Mouse (Mus musculus) liver, embryonic 11.5 days (tissue): ENCODE measurements at regions not wholly inside any gene's neighbourhood (a gene's known extent, or its start where the extent isn't known, plus 50 kb on each side); places are given as distances from the start of the nearest gene placed in this dataset.

Source experiments
- ATAC-seq: fragments of 200-750 bp; cut with Nextera tagmentation; replicated peaks from 2 replicates; pipeline ENCODE4 v1.8.0; 2017; ENCODE audit warnings: moderate number of reproducible peaks, mild to moderate bottlenecking, moderate TSS enrichment, moderate library complexity; ENCODE audit not compliant: low FRiP score
- DNase-seq: peaks from one replicate; pipeline ENCODE4 v3.0.0-alpha.2; 2017; ENCODE audit warnings: low spot score
- H3K27ac ChIP-seq: fragments of 300-500 bp; sonication (generic); 2 replicates; pipeline ENCODE4 v1.5.1; 2014; ENCODE audit warnings: mild to moderate bottlenecking, low read depth, low read length, control low read depth
- H3K27me3 ChIP-seq: fragments of 300-500 bp; sonication (generic); replicated peaks from 2 replicates; pipeline ENCODE4 v1.6.1; 2014; ENCODE audit warnings: low read length, mixed read lengths; ENCODE audit not compliant: control insufficient read depth, insufficient read depth
- H3K36me3 ChIP-seq: fragments of 300-500 bp; sonication (generic); 2 replicates; pipeline ENCODE4 v1.6.1; 2014; ENCODE audit warnings: mild to moderate bottlenecking, low read length, moderate library complexity, mixed read lengths; ENCODE audit not compliant: control insufficient read depth, insufficient read depth
- H3K4me1 ChIP-seq: fragments of 300-500 bp; sonication (generic); replicated peaks from 2 replicates; pipeline ENCODE4 v1.6.1; 2014; ENCODE audit warnings: low read length, mixed read lengths; ENCODE audit not compliant: control insufficient read depth, insufficient read depth
- H3K4me2 ChIP-seq: fragments of 300-500 bp; sonication (generic); 2 replicates; pipeline ENCODE4 v1.6.1; 2014; ENCODE audit warnings: mild to moderate bottlenecking, control low read depth, moderate library complexity
- H3K4me3 ChIP-seq: fragments of 300-500 bp; sonication (generic); 2 replicates; pipeline ENCODE4 v1.5.1; 2014; ENCODE audit warnings: low read depth, low read length, control low read depth
- H3K9ac ChIP-seq: fragments of 300-500 bp; sonication (generic); 2 replicates; pipeline ENCODE4 v1.6.1; 2014; ENCODE audit warnings: low read depth, low read length, control low read depth
- H3K9me3 ChIP-seq: fragments of 300-500 bp; sonication (generic); 2 replicates; pipeline ENCODE4 v1.6.1; 2016; ENCODE audit warnings: low read length, inconsistent platforms, mixed read lengths; ENCODE audit not compliant: control insufficient read depth
- WGBS: fragments of 180-500 bp; shearing (Covaris S2); extraction: QIAGEN DNeasy Blood & Tissue Kit; methylation state at CpG from one replicate; pipeline ENCODE4 v1.1.7; 2014; 5-methylcytosine and 5-hydroxymethylcytosine counted together

DNA sequence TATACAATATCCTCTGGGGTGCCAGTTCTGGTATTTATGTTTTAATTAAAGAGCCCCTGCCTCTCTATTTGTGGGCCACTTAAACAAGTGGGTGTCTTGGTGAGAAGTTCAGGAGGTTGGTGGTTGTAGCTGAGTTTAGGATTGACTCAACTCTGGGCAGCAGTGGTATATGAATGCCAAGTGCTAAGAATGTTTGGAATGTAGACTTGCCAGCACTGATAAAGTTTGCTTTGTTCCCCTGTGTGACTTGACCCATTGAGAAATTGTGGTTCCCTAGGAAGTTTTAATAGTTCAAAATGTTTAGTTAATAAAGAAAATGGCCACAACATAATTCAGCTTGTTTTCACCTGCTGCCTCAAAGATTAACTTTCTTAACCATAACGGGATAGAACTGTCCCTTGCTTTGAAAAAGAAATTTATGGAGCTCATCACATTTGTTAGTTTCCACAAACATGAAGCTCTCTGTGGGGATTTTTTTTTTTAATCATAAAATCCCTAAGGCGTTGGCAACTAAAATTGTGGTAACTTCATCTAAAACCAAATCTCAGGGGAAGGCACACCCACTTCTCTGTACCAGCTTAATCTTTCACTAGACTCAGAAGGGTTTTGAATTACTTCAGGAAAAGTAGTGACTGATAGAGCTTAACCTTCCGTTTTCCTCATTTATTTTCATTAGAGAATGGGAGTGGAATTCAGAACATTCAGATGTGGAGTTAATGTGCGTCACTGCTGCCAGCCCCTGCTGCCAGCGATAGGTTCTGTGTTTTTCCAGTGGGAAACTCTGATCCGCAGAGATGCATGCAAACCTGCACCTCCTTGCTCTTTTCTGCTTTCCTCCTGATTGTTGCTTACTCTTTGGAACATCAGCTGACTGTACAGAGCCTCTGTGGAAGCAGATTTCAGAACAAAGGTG, 126.4 kb downstream of the Ogfrl1 start:
- H3K4me3 ChIP-seq: no peak overlapping the region
- no peak overlapping the region for H3K27ac ChIP-seq
- H3K27me3 ChIP-seq: no peaks in the 10 kb centered on the region
- ATAC-seq (no peak), DNase-seq (no peak)
- no peaks in the 10 kb centered on the region for H3K9me3 ChIP-seq
- H3K4me2 ChIP-seq: no peak overlapping the region
- WGBS: 59% methylated on average over 6 of the region's 6 CpGs
- H3K9ac ChIP-seq: no peak overlapping the region
- 0 out of 2 replicates have a peak, but pooled peaks cover 2% of the 10 kb centered on the region for H3K36me3 ChIP-seq
- peaks cover 5% of the 10 kb centered on the region; the same call in 1 of the 2 replicates for H3K4me1 ChIP-seq

- Histone ChIP-seq H3K4me2 (no peak overlapping the region), H3K27me3 (no peaks in the 10 kb centered on the region), H3K9me3 (no peaks in the 10 kb centered on the region), H3K27ac (no peak overlapping the region), H3K36me3 (0 out of 2 replicates have a peak, but pooled peaks cover 2% of the 10 kb centered on the region), H3K4me1 (peaks cover 9% of the 10 kb centered on the region; the same call in 1 of the 2 replicates), H3K9ac (no peak overlapping the region), H3K4me3 (no peak overlapping the region)
- DNase-seq (no peak), ATAC-seq (no peak; the same call in 1 of the 2 replicates)
Observed at GRCm38 (mm10) chr1:23268062-23268461, 129.5 kb downstream of the Ogfrl1 start.

- H3K4me3 ChIP-seq: no peak overlapping the region
- H3K9me3 ChIP-seq: no peaks in the 10 kb centered on the region
- no peak overlapping the region for H3K4me2 ChIP-seq
- 78% methylated on average over 3 of the region's 3 CpGs for WGBS
- H3K27ac ChIP-seq: no peak overlapping the region
- DNase-seq (no peak), ATAC-seq (no peak)
- peaks cover 4% of the 10 kb centered on the region; the same call in 1 of the 2 replicates for H3K4me1 ChIP-seq
- no peaks in the 10 kb centered on the region for H3K27me3 ChIP-seq
- no peak overlapping the region for H3K9ac ChIP-seq
- H3K36me3 ChIP-seq: 0 out of 2 replicates have a peak, but pooled peaks cover 2% of the 10 kb centered on the region
Observed at GRCm38 (mm10) chr1:23265556-23266232, 131.9 kb downstream of the Ogfrl1 start.

DNA sequence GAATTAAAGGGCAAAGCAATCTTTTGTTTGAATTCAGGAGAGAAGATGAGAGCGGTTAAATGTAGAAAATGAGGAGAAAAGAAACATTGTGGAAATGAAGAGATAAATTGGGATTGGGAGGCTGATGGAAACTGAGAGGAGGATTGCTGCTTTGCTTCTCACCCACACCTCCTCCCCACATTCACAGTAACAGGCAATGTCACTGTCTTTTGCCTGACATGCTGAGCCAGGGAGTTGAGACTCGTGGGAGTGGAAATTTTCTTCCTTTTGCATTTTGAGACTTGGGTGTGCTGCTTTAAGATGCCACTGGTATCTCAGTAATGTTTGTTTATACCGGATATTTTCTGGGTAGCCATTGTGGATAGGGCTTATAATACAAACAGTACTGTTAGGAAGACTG, 133.3 kb downstream of the Ogfrl1 start:
- Histone ChIP-seq H3K4me3 (no peak overlapping the region), H3K27me3 (no peaks in the 10 kb centered on the region), H3K9me3 (no peaks in the 10 kb centered on the region), H3K9ac (no peak overlapping the region), H3K4me2 (no peak overlapping the region), H3K27ac (no peak overlapping the region), H3K4me1 (peaks cover 4% of the 10 kb centered on the region; the same call in 1 of the 2 replicates), H3K36me3 (no peaks in the 10 kb centered on the region)
- ATAC-seq: no peak
- WGBS: 52% methylated on average over 3 of the region's 3 CpGs
- DNase-seq: no peak

- ATAC-seq: no peak
- Histone ChIP-seq H3K36me3 (no peaks in the 10 kb centered on the region), H3K4me1 (peaks cover 4% of the 10 kb centered on the region; the same call in 1 of the 2 replicates), H3K27ac (no peak overlapping the region), H3K9ac (no peak overlapping the region), H3K9me3 (no peaks in the 10 kb centered on the region), H3K4me2 (no peak overlapping the region), H3K27me3 (no peaks in the 10 kb centered on the region), H3K4me3 (no peak overlapping the region)
- 65% methylated on average over 4 of the region's 4 CpGs for WGBS
- no peak for DNase-seq
Observed at GRCm38 (mm10) chr1:23263798-23264197, 133.8 kb downstream of the Ogfrl1 start.

DNA sequence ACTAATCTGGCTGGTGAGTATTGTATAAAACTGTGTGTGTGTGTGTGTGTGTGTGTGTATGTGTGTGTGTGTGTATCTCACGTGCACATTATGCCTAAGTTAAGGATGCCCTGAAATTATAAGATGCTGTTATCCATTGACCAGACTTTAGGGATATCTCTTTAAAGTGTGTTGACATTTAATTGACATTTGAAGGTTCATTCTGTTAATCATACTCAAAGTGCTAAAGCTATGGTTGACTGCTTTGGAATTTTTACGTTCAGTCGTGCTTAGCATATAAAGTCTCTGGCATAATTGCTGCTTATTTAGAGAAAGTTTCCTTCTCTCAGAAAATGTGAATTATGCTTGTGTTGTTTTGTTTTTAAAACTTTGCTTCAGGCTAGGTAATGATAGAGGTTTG, 135.9 kb downstream of the Ogfrl1 start:
- Histone ChIP-seq H3K4me1 (peaks cover 5% of the 10 kb centered on the region; the same call in 1 of the 2 replicates), H3K4me3 (no peak overlapping the region), H3K36me3 (no peaks in the 10 kb centered on the region), H3K27ac (no peak overlapping the region), H3K4me2 (no peak overlapping the region), H3K9me3 (no peaks in the 10 kb centered on the region), H3K9ac (no peak overlapping the region), H3K27me3 (no peaks in the 10 kb centered on the region)
- 87% methylated on average over 3 of the region's 3 CpGs for WGBS
- DNase-seq: no peak
- ATAC-seq: no peak

DNA sequence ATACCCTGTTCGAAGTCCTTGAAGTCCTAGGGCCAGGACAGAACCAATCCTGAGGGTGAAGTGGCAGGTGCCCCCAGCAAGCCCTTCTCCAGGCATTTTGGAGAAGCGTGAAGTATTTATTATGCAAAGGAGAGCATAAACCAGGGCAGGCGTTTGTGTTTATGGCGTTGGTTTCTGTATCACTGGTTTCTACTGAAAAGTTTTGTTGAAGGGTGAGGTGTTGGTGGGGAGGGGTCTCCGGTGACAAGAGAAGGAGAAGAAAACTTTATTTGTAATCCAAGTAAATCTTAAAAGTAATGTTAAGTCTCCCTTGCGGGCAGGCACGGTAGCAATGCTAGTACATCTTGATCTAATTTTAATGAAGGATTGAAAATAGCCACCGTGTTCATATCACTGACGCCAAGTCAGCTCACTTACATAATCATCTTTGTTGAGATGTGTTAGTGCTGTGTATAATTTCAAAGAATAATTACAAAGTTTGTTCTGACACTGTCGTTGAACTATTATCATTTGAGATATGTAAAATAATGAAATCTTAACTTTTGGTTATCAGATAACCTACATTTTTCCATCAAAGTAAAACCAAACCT, 140.2 kb downstream of the Ogfrl1 start:
- peak overlapping the region; percentile 79 for H3K4me3 ChIP-seq
- DNase-seq (no peak), ATAC-seq (no peak)
- peaks cover 6% of the 10 kb centered on the region; the same call in 1 of the 2 replicates for H3K4me1 ChIP-seq
- no peaks in the 10 kb centered on the region for H3K9me3 ChIP-seq
- H3K9ac ChIP-seq: peak overlapping the region; percentile 80
- 38% methylated on average over 10 of the region's 10 CpGs for WGBS
- no peaks in the 10 kb centered on the region for H3K36me3 ChIP-seq
- peak overlapping the region; percentile 97 for H3K4me2 ChIP-seq
- H3K27me3 ChIP-seq: no peaks in the 10 kb centered on the region
- no peak overlapping the region for H3K27ac ChIP-seq

GRCm38 (mm10) chr1:23256630-23257001, 141.0 kb downstream of the Ogfrl1 start:
- H3K27me3 ChIP-seq: no peaks in the 10 kb centered on the region
- peaks cover 6% of the 10 kb centered on the region; the same call in 1 of the 2 replicates for H3K4me1 ChIP-seq
- H3K4me3 ChIP-seq: peak overlapping the region; percentile 79
- DNase-seq (peak; percentile 76), ATAC-seq (peak; percentile 62)
- no peaks in the 10 kb centered on the region for H3K9me3 ChIP-seq
- peak overlapping the region; percentile 82 for H3K27ac ChIP-seq
- H3K36me3 ChIP-seq: no peaks in the 10 kb centered on the region
- H3K4me2 ChIP-seq: peak overlapping the region; percentile 97
- 1% methylated on average over 44 of the region's 45 CpGs for WGBS
- peak overlapping the region; percentile 80 for H3K9ac ChIP-seq
